Mouse (Mus musculus): ENCODE measurements at regions not wholly inside any gene's neighbourhood (a gene's known extent, or its start where the extent isn't known, plus 50 kb on each side); places are given as distances from the start of the nearest gene placed in this dataset.

- H3K4me2 ChIP-seq (ENCODE audit: low read length): no peak overlapping the region
- H3K9ac ChIP-seq (replicated peaks; ENCODE audit: low read length): no peak overlapping the region
- ATAC-seq (ENCODE audit: low FRiP score, low TSS enrichment) (no peak), DNase-seq (no peak)
- no peaks in the 10 kb centered on the region for H3K36me3 ChIP-seq (ENCODE audit: control insufficient read depth, insufficient read depth, low read length)
- no peaks in the 10 kb centered on the region for H3K27me3 ChIP-seq (ENCODE audit: control insufficient read depth, insufficient read depth, low read length)
- WGBS: 90% methylated on average over 3 of the region's 3 CpGs
- no peaks in the 10 kb centered on the region for H3K9me3 ChIP-seq (ENCODE audit: control insufficient read depth, low read length)
- H3K4me3 ChIP-seq (replicated peaks; ENCODE audit: low read depth, low read length): no peak overlapping the region
- H3K27ac ChIP-seq (replicated peaks; ENCODE audit: low read depth, low read length): no peak overlapping the region
- H3K4me1 ChIP-seq (ENCODE audit: control insufficient read depth, insufficient read depth, low read length): no peaks in the 10 kb centered on the region
Observed at GRCm38 (mm10) chr14:61985575-61985974, 306.8 kb upstream of the Rnaseh2b start.

DNA sequence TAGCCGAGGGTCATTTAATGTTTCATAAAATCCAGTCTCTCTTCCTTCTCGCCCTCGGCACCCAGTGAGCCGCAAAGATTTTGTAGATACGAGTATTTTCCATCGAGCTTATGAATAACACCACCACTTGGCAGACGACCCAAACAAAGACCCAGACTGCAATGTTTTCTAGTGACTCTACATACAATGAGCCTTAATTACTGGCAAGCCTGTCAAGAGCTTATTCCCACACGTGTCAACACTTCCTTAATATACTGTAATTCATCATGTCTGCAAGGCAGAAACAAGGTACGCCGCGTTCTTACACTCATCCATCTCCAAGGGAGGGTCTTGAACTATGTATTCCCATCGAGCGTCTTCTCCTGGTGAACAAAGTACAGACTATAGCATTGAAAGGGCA, 306.2 kb upstream of the Rnaseh2b start:
- ATAC-seq (ENCODE audit: low FRiP score, low TSS enrichment) (no peak), DNase-seq (no peak)
- H3K4me2 ChIP-seq (ENCODE audit: low read length): no peak overlapping the region
- no peak overlapping the region for H3K4me3 ChIP-seq (replicated peaks; ENCODE audit: low read depth, low read length)
- H3K9ac ChIP-seq (replicated peaks; ENCODE audit: low read length): no peak overlapping the region
- 88% methylated on average over 13 of the region's 13 CpGs for WGBS
- H3K27me3 ChIP-seq (ENCODE audit: control insufficient read depth, insufficient read depth, low read length): no peaks in the 10 kb centered on the region
- no peaks in the 10 kb centered on the region for H3K4me1 ChIP-seq (ENCODE audit: control insufficient read depth, insufficient read depth, low read length)
- no peak overlapping the region for H3K27ac ChIP-seq (replicated peaks; ENCODE audit: low read depth, low read length)
- H3K9me3 ChIP-seq (ENCODE audit: control insufficient read depth, low read length): no peaks in the 10 kb centered on the region
- no peaks in the 10 kb centered on the region for H3K36me3 ChIP-seq (ENCODE audit: control insufficient read depth, insufficient read depth, low read length)

- DNase-seq: no peak
- Histone ChIP-seq H3K4me2 (ENCODE audit: low read length) (no peak overlapping the region), H3K36me3 (ENCODE audit: control insufficient read depth, insufficient read depth, low read length) (no peaks in the 10 kb centered on the region), H3K27ac (replicated peaks; ENCODE audit: low read depth, low read length) (no peak overlapping the region), H3K27me3 (ENCODE audit: control insufficient read depth, insufficient read depth, low read length) (no peaks in the 10 kb centered on the region), H3K4me3 (replicated peaks; ENCODE audit: low read depth, low read length) (no peak overlapping the region), H3K9me3 (ENCODE audit: control insufficient read depth, low read length) (no peaks in the 10 kb centered on the region), H3K4me1 (ENCODE audit: control insufficient read depth, insufficient read depth, low read length) (no peaks in the 10 kb centered on the region), H3K9ac (replicated peaks; ENCODE audit: low read length) (no peak overlapping the region)
- WGBS: 97% methylated on average over 1 of the region's 1 CpGs
- no peak for ATAC-seq (ENCODE audit: low FRiP score, low TSS enrichment)
Observed at GRCm38 (mm10) chr14:61995253-61995652, 297.1 kb upstream of the Rnaseh2b start.

- Histone ChIP-seq H3K27ac (replicated peaks; ENCODE audit: low read depth, low read length) (no peak overlapping the region), H3K36me3 (ENCODE audit: control insufficient read depth, insufficient read depth, low read length) (no peaks in the 10 kb centered on the region), H3K4me3 (replicated peaks; ENCODE audit: low read depth, low read length) (no peak overlapping the region), H3K9me3 (ENCODE audit: control insufficient read depth, low read length) (no peaks in the 10 kb centered on the region), H3K4me1 (ENCODE audit: control insufficient read depth, insufficient read depth, low read length) (peaks cover 12% of the 10 kb centered on the region), H3K27me3 (ENCODE audit: control insufficient read depth, insufficient read depth, low read length) (no peaks in the 10 kb centered on the region), H3K4me2 (ENCODE audit: low read length) (no peak overlapping the region), H3K9ac (replicated peaks; ENCODE audit: low read length) (no peak overlapping the region)
- ATAC-seq (ENCODE audit: low FRiP score, low TSS enrichment): no peak
- DNase-seq: no peak
Observed at GRCm38 (mm10) chr14:61997736-61998135, 294.7 kb upstream of the Rnaseh2b start.

DNA sequence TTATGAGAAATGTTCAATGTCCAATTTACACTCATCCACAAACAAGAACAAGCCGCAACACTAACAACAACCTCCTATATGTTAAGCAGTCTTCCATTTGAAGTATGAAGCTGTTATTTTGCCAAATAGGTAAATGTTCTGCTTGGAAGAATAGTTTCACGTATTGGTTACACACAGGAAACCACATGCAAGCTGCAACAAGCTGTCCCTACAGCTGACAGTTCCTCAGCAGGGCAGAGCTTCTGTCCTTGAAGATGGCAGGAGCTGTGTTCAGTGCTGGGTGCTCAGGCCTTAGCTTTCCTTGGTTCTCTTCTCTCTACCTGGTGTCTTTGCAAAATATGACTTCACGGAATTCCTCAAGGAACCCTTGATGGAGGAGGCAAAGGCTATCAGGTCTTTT, 294.1 kb upstream of the Rnaseh2b start:
- Histone ChIP-seq H3K9me3 (ENCODE audit: control insufficient read depth, low read length) (no peaks in the 10 kb centered on the region), H3K4me2 (ENCODE audit: low read length) (no peak overlapping the region), H3K9ac (replicated peaks; ENCODE audit: low read length) (no peak overlapping the region), H3K4me3 (replicated peaks; ENCODE audit: low read depth, low read length) (no peak overlapping the region), H3K27me3 (ENCODE audit: control insufficient read depth, insufficient read depth, low read length) (no peaks in the 10 kb centered on the region), H3K36me3 (ENCODE audit: control insufficient read depth, insufficient read depth, low read length) (no peaks in the 10 kb centered on the region), H3K4me1 (ENCODE audit: control insufficient read depth, insufficient read depth, low read length) (peaks cover 18% of the 10 kb centered on the region), H3K27ac (replicated peaks; ENCODE audit: low read depth, low read length) (no peak overlapping the region)
- DNase-seq (no peak), ATAC-seq (ENCODE audit: low FRiP score, low TSS enrichment) (no peak)
- WGBS: 91% methylated on average over 3 of the region's 3 CpGs

DNA sequence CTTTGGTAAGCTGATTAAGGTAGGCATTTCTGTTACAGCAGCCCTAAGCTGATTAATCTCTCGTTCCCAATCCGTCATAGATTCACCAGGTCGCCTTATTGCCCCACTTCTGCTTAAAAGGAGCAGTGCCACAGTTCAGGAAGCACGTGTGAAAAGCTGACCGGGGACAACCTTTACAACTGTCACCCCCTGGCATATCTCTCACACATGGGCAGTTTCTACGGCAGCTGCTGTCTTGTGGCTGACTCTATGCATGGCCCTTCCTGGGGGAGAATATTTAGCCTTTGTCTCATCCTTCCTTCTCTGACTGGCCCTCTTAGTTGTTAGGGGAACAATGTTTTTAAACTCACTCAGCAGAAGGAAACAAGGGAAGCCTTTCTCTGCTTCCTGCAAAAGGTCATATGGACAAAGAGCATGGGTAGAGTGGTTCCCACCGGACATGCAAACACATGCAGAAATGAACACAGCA, 290.9 kb upstream of the Rnaseh2b start:
- Histone ChIP-seq H3K9ac (replicated peaks; ENCODE audit: low read length) (no peak overlapping the region), H3K4me3 (replicated peaks; ENCODE audit: low read depth, low read length) (no peak overlapping the region), H3K27ac (replicated peaks; ENCODE audit: low read depth, low read length) (no peak overlapping the region), H3K4me1 (ENCODE audit: control insufficient read depth, insufficient read depth, low read length) (peaks cover 21% of the 10 kb centered on the region), H3K27me3 (ENCODE audit: control insufficient read depth, insufficient read depth, low read length) (no peaks in the 10 kb centered on the region), H3K36me3 (ENCODE audit: control insufficient read depth, insufficient read depth, low read length) (no peaks in the 10 kb centered on the region), H3K9me3 (ENCODE audit: control insufficient read depth, low read length) (no peaks in the 10 kb centered on the region), H3K4me2 (ENCODE audit: low read length) (no peak overlapping the region)
- peak; percentile 9 for DNase-seq
- no peak for ATAC-seq (ENCODE audit: low FRiP score, low TSS enrichment)
- 13% methylated on average over 7 of the region's 7 CpGs for WGBS

- H3K27ac ChIP-seq (replicated peaks; ENCODE audit: low read depth, low read length): no peak overlapping the region
Observed at GRCm38 (mm10) chr14:62002131-62002530, 290.3 kb upstream of the Rnaseh2b start.

GRCm38 (mm10) chr14:62003013-62003781, 289.2 kb upstream of the Rnaseh2b start:
- ATAC-seq (ENCODE audit: low FRiP score, low TSS enrichment): 0 out of 2 replicates have a peak, but pooled peaks have one; percentile 27
- Histone ChIP-seq H3K27ac (replicated peaks; ENCODE audit: low read depth, low read length) (no peak overlapping the region), H3K4me3 (replicated peaks; ENCODE audit: low read depth, low read length) (no peak overlapping the region), H3K27me3 (ENCODE audit: control insufficient read depth, insufficient read depth, low read length) (no peaks in the 10 kb centered on the region), H3K9me3 (ENCODE audit: control insufficient read depth, low read length) (no peaks in the 10 kb centered on the region), H3K36me3 (ENCODE audit: control insufficient read depth, insufficient read depth, low read length) (no peaks in the 10 kb centered on the region), H3K9ac (replicated peaks; ENCODE audit: low read length) (no peak overlapping the region), H3K4me1 (ENCODE audit: control insufficient read depth, insufficient read depth, low read length) (peaks cover 21% of the 10 kb centered on the region), H3K4me2 (ENCODE audit: low read length) (peak overlapping the region; percentile 41)
- WGBS: 20% methylated on average over 16 of the region's 16 CpGs
- peak; percentile 68 for DNase-seq

More at GRCm38 (mm10) chr14:62002131-62002530, 290.3 kb upstream of the Rnaseh2b start:
- no peak overlapping the region for H3K9ac ChIP-seq (replicated peaks; ENCODE audit: low read length)
- no peak overlapping the region for H3K4me2 ChIP-seq (ENCODE audit: low read length)
- no peaks in the 10 kb centered on the region for H3K9me3 ChIP-seq (ENCODE audit: control insufficient read depth, low read length)
- 63% methylated on average over 5 of the region's 5 CpGs for WGBS
- H3K27me3 ChIP-seq (ENCODE audit: control insufficient read depth, insufficient read depth, low read length): no peaks in the 10 kb centered on the region
- ATAC-seq (ENCODE audit: low FRiP score, low TSS enrichment) (no peak), DNase-seq (no peak)
- H3K36me3 ChIP-seq (ENCODE audit: control insufficient read depth, insufficient read depth, low read length): no peaks in the 10 kb centered on the region
- peaks cover 21% of the 10 kb centered on the region for H3K4me1 ChIP-seq (ENCODE audit: control insufficient read depth, insufficient read depth, low read length)
- no peak overlapping the region for H3K4me3 ChIP-seq (replicated peaks; ENCODE audit: low read depth, low read length)

DNA sequence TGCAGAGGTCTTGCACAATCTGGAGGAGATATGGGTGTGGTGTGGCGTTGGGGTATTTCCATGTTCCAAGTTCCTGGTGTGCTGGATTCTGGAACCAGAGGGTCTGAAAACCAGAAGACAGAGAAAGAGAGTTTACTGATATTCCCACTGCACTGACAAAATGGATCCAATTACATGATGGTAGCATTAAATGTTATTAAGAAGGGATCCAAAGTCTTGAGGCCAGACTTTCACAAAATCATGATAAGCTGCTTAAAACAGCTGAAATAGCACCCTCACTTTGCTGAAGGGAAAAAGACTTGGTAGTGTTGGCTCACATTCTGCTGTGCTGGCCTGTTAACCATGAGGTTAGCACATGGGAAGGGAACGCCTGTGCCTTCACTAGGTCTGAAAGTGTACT, 288.6 kb upstream of the Rnaseh2b start:
- H3K36me3 ChIP-seq (ENCODE audit: control insufficient read depth, insufficient read depth, low read length): no peaks in the 10 kb centered on the region
- peaks cover 21% of the 10 kb centered on the region for H3K4me1 ChIP-seq (ENCODE audit: control insufficient read depth, insufficient read depth, low read length)
- no peak overlapping the region for H3K4me3 ChIP-seq (replicated peaks; ENCODE audit: low read depth, low read length)
- no peak for DNase-seq
- H3K27ac ChIP-seq (replicated peaks; ENCODE audit: low read depth, low read length): no peak overlapping the region
- no peaks in the 10 kb centered on the region for H3K9me3 ChIP-seq (ENCODE audit: control insufficient read depth, low read length)
- no peaks in the 10 kb centered on the region for H3K27me3 ChIP-seq (ENCODE audit: control insufficient read depth, insufficient read depth, low read length)
- ATAC-seq (ENCODE audit: low FRiP score, low TSS enrichment): no peak
- H3K4me2 ChIP-seq (ENCODE audit: low read length): no peak overlapping the region
- 85% methylated on average over 2 of the region's 2 CpGs for WGBS
- no peak overlapping the region for H3K9ac ChIP-seq (replicated peaks; ENCODE audit: low read length)
